ENCODE assay signal across 8 mouse cellular contexts in the genomic region with DNA sequence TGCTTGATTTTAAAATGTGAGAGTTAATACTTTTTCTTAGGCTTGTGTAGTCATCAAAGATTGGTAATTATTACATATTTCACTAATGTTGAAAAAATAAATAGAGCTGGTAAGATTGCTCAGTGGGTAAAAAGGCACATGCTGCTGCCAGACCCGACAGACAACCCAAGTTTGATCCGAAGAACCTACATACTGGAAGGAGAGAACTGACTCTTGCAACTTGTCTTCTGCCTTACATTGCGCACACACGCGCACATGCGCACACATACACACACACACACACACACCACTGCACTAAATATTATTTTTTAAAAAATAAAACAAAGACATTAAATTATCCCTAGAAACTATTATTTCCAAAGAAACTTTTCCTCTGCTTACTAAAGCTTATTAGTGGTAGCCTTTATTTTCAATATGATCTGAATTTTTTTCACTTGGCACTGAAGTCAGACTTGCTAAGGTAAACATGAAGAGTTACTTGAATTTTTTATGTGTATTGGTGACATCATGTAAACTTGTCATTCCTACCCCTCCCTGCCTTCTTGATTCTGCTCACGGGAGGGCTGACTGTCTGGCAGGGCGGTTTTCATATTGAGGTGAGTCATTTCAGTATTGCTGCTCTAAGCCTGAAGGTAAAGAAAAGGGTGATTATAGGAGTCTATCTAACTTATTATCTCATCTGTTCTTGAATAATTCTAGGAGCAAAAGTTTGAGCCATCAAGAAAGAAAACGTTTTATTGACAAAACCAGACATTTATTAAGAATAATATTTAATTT. TPM values are rescaled to one million over a fixed set of nuclear protein-coding genes. Genes with fewer than 3 reads are reported as not detected.
DNase-seq lines count a peak whose midpoint lies in the region; ATAC-seq and TF ChIP-seq lines count a peak whose summit lies in the region.

No protein-coding gene starts in this region.

- no peak for DNase-seq in heart, postnatal 0 days (ENCODE audit: low spot score)
- DNase-seq in heart, adult 18-20 months, result no peak
- DNase-seq in T-cell, adult 2 months (ENCODE audit: low spot score), result peak; percentile 5
- DNase-seq in layer of hippocampus, postnatal 10 days (ENCODE audit: low spot score in 2 of 2), result no peak
- DNase-seq in spleen, postnatal 10 days (ENCODE audit: low spot score in 2 of 2), result no peak
- DNase-seq in B cell, adult 2 months, result no peak

- peaks cover 4% of the 10 kb centered on the region for H3K4me1 ChIP-seq in heart, postnatal 0 days (ENCODE audit: control insufficient read depth, insufficient read depth)
- peaks cover 13% of the 10 kb centered on the region for H3K4me1 ChIP-seq in hindbrain, embryonic 15.5 days (replicated peaks)
- H3K4me1 ChIP-seq in midbrain, embryonic 16.5 days (ENCODE audit: control insufficient read depth, insufficient read depth, low read length), result peaks cover 9% of the 10 kb centered on the region

- no peaks in the 10 kb centered on the region for H3K36me3 ChIP-seq in heart, postnatal 0 days (replicated peaks; ENCODE audit: control insufficient read depth, insufficient read depth, low read length)
- H3K36me3 ChIP-seq in hindbrain, embryonic 15.5 days, result no peaks in the 10 kb centered on the region
- no peaks in the 10 kb centered on the region for H3K36me3 ChIP-seq in midbrain, embryonic 16.5 days (ENCODE audit: control insufficient read depth, insufficient read depth, low read length)

- peak overlapping the region; percentile 76 for H3K4me2 ChIP-seq in heart, postnatal 0 days (ENCODE audit: low read depth, low read length)
- H3K4me2 ChIP-seq in hindbrain, embryonic 15.5 days, result peak overlapping the region; percentile 87
- peak overlapping the region; percentile 81 for H3K4me2 ChIP-seq in midbrain, embryonic 16.5 days (ENCODE audit: low read length)

- 67% methylated on average over 9 of the region's 9 CpGs for WGBS in heart, postnatal 0 days
- WGBS in hindbrain, embryonic 15.5 days, result 75% methylated on average over 9 of the region's 9 CpGs
- 74% methylated on average over 9 of the region's 9 CpGs for WGBS in midbrain, embryonic 16.5 days

- H3K9ac ChIP-seq in heart, postnatal 0 days (replicated peaks; ENCODE audit: low read depth, low read length), result no peak overlapping the region
- no peak overlapping the region for H3K9ac ChIP-seq in hindbrain, embryonic 15.5 days
- H3K9ac ChIP-seq in midbrain, embryonic 16.5 days (ENCODE audit: low read depth, low read length), result no peak overlapping the region

- H3K27me3 ChIP-seq in heart, postnatal 0 days (ENCODE audit: control insufficient read depth, insufficient read depth, low read length), result no peaks in the 10 kb centered on the region
- no peaks in the 10 kb centered on the region for H3K27me3 ChIP-seq in hindbrain, embryonic 15.5 days
- no peaks in the 10 kb centered on the region for H3K27me3 ChIP-seq in midbrain, embryonic 16.5 days (ENCODE audit: control insufficient read depth, insufficient read depth, low read depth, low read length)

- ATAC-seq in heart, postnatal 0 days (ENCODE audit: insufficient read depth, low read depth), result no peak
- no peak for ATAC-seq in hindbrain, embryonic 15.5 days (ENCODE audit: low FRiP score, low read depth)
- ATAC-seq in midbrain, embryonic 16.5 days, result no peak

- H3K4me3 ChIP-seq in heart, postnatal 0 days (ENCODE audit: low read depth, low read length), result peak overlapping the region; percentile 87
- H3K4me3 ChIP-seq in hindbrain, embryonic 15.5 days, result peak overlapping the region; percentile 87
- peak overlapping the region; percentile 97 for H3K4me3 ChIP-seq in midbrain, embryonic 16.5 days (ENCODE audit: low read depth, low read length)

- TF ChIP-seq EP300 in heart, postnatal 0 days (IDR thresholded peaks at IDR 0.05; ENCODE audit: low read depth), result no peak

- no peak for TF ChIP-seq CTCF in heart, postnatal 0 days (IDR thresholded peaks at IDR 0.05; ENCODE audit: low read depth)

- H3K9me3 ChIP-seq in heart, postnatal 0 days (replicated peaks; ENCODE audit: control insufficient read depth, low read length), result no peaks in the 10 kb centered on the region
- H3K9me3 ChIP-seq in hindbrain, embryonic 15.5 days, result 0 out of 2 replicates have a peak, but pooled peaks cover 3% of the 10 kb centered on the region
- no peaks in the 10 kb centered on the region for H3K9me3 ChIP-seq in midbrain, embryonic 16.5 days (replicated peaks; ENCODE audit: control insufficient read depth, low read length, poor library complexity, severe bottlenecking)

- no peak overlapping the region for H3K27ac ChIP-seq in heart, postnatal 0 days (ENCODE audit: low read depth)
- H3K27ac ChIP-seq in hindbrain, embryonic 15.5 days (replicated peaks), result no peak overlapping the region
- no peak overlapping the region for H3K27ac ChIP-seq in midbrain, embryonic 16.5 days (ENCODE audit: low read length)

RNA-seq across cellular contexts. Expression of a gene that starts 1.6 kb away (rescaled TPM):
- total RNA-seq in heart, postnatal 0 days (2014; rRNA removed; ENCODE audit: low replicate concordance), result 22.8 and 48.9 TPM in 2 replicates
- 11.2 and 14.0 TPM in 2 replicates for polyA plus RNA-seq in heart, postnatal 0 days (2015; fragmentation: Nextera tagmentation; extraction: Ambion mirVana)
- total RNA-seq in heart, adult 18-20 months (2021), result 10 to 100 TPM; 19.9 to 21.4 TPM
- polyA plus RNA-seq in hindbrain, embryonic 15.5 days (2015; fragmentation: Nextera tagmentation; extraction: Ambion mirVana), result 39.6 and 39.9 TPM in 2 replicates
- polyA plus RNA-seq in midbrain, embryonic 16.5 days (2015; fragmentation: Nextera tagmentation; extraction: Ambion mirVana), result 39.5 and 47.1 TPM in 2 replicates
- total RNA-seq in layer of hippocampus, postnatal 10 days (2021), result 10 to 100 TPM; 34.3 to 37.1 TPM

RNA-seq across cellular contexts. Expression of a gene that starts 37.9 kb away (rescaled TPM):
- 53.5 and 66.7 TPM in 2 replicates for total RNA-seq in heart, postnatal 0 days (2014; rRNA removed; ENCODE audit: low replicate concordance)
- 12.5 and 14.7 TPM in 2 replicates for polyA plus RNA-seq in heart, postnatal 0 days (2015; fragmentation: Nextera tagmentation; extraction: Ambion mirVana)
- 10 to 100 TPM; 28.3 to 29.7 TPM for total RNA-seq in heart, adult 18-20 months (2021)
- 36.1 and 38.4 TPM in 2 replicates for polyA plus RNA-seq in hindbrain, embryonic 15.5 days (2015; fragmentation: Nextera tagmentation; extraction: Ambion mirVana)
- 39.8 and 41.3 TPM in 2 replicates for polyA plus RNA-seq in midbrain, embryonic 16.5 days (2015; fragmentation: Nextera tagmentation; extraction: Ambion mirVana)
- 10 to 100 TPM; 55.0 to 61.3 TPM for total RNA-seq in layer of hippocampus, postnatal 10 days (2021)

RNA-seq across cellular contexts. Expression of a gene that starts 38.2 kb away (rescaled TPM):
- total RNA-seq in heart, postnatal 0 days (2014; rRNA removed; ENCODE audit: low replicate concordance), result 60.7 and 75.8 TPM in 2 replicates
- polyA plus RNA-seq in heart, postnatal 0 days (2015; fragmentation: Nextera tagmentation; extraction: Ambion mirVana), result 118 and 120 TPM in 2 replicates
- 100 to 1,000 TPM; 105 to 106 TPM for total RNA-seq in heart, adult 18-20 months (2021)
- polyA plus RNA-seq in hindbrain, embryonic 15.5 days (2015; fragmentation: Nextera tagmentation; extraction: Ambion mirVana), result 106 and 109 TPM in 2 replicates
- 119 and 125 TPM in 2 replicates for polyA plus RNA-seq in midbrain, embryonic 16.5 days (2015; fragmentation: Nextera tagmentation; extraction: Ambion mirVana)
- total RNA-seq in layer of hippocampus, postnatal 10 days (2021), result 100 to 1,000 TPM; 134 to 147 TPM
